Mouse (Mus musculus): Measurements from ENCODE around the gene Gpalpp1. TPM values are rescaled to one million over a fixed set of nuclear protein-coding genes. Genes with fewer than 3 reads are reported as not detected.

Gene Gpalpp1
- polyA plus RNA-seq (2012; rRNA removed), result 0.47 and 1.1 TPM in 2 replicates

DNA sequence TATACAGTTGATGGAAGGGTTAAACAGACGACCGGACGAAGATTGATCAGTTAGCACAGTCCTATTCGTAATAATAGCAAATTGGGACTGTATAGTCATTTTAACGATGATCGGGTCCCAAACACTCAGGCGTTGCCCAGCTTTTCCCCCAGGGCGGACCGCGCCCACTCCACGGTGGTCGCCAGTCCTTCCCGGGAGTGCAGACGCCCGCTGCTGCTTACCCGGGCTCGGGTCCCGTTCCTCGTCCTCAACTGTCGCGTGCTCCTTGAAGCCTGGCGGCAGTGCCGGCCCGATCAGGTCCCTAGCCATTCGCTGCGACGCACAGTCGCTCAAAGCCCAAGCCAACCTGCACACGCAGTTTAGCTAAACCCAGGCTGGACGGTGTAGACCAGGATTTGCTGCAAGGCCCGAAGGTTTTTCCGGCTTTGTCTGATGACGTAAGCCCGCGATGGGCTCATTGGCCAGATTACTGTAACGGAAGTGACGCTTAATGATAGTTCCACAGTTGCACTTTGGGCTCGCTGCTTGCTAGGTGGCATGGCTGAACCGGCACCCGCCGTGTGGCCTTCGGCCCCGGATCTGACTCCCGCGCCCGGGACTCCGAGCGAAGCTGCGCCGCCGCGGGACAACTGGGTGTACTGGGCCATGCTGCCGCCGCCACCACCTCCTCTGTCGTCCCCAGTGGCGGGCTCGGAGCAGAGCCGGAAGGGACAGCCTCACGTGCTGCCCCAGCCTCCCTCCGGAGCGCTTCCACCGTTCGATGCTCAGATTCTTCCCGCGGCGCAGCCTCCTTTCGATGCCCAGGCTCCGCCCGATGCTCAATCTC is at the start of gene Gpalpp1, which contains the start of gene Nufip1:
Gene Gpalpp1 (minus strand): TSS at position 365 of the 826 bp plus-strand sequence.
Gene Nufip1 (plus strand): TSS at position 496 of the 826 bp plus-strand sequence.
- no peaks in the 10 kb centered on the region for H3K27me3 ChIP-seq (ENCODE audit: control insufficient read depth, insufficient read depth, low read length)
- under 1% methylated on average over 69 of the region's 69 CpGs for WGBS
- peaks cover 19% of the 10 kb centered on the region for H3K36me3 ChIP-seq (ENCODE audit: control insufficient read depth, insufficient read depth, low read length)
- peak within 1 kb of the TSS; percentile 62 for H3K27ac ChIP-seq (ENCODE audit: insufficient read depth, low read depth, low read length)
- peak within 1 kb of the TSS; percentile 99 for H3K4me3 ChIP-seq (ENCODE audit: low read depth, low read length)
- TF ChIP-seq POLR2A (IDR thresholded peaks at IDR 0.05; ENCODE audit: low read depth, low read length) (peak; percentile 30; the same call in 1 of the 2 replicates), CTCF (IDR thresholded peaks at IDR 0.05; ENCODE audit: extremely low read depth, insufficient read length, insufficient replicate concordance, low read depth, low read length) (peak; percentile 15; the same call in 1 of the 2 replicates)
- no peaks in the 10 kb centered on the region; the same call in 1 of the 2 replicates for H3K4me1 ChIP-seq (ENCODE audit: control insufficient read depth, insufficient read depth, insufficient read length, low read length)

DNA sequence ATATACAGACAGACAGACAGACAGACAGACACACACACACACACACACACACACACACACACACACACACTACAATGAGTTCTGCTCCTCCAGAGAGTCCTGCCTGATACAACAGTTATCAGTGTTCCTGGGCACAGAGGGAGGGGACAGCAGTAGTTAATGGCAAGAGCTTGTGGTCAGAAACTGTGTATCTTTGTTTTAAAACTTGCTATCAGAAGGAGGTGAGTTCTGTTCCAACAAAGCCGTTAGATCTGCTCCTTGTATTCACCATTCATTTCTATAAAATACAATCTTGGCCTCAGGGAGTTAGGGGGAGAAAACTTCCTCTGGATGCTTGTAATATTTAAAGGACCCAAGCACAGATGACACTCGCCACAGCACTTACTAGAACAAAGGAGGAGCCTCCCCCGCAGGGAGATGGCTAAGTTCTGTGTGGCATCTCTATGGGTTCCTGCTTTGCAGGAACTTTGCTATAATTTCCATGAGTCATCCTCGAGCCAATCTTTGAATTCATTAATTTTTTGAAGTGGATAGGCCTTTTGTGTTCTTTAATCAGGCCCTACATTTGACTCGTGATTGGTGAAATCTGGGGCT is 47.7 kb upstream of the Gpalpp1 start:
- no peak for TF ChIP-seq CTCF (IDR thresholded peaks at IDR 0.05; ENCODE audit: extremely low read depth, insufficient read length, insufficient replicate concordance, low read depth, low read length)
- TF ChIP-seq POLR2A (IDR thresholded peaks at IDR 0.05; ENCODE audit: low read depth, low read length), result no peak
- WGBS, result 66% methylated on average over 5 of the region's 5 CpGs

DNA sequence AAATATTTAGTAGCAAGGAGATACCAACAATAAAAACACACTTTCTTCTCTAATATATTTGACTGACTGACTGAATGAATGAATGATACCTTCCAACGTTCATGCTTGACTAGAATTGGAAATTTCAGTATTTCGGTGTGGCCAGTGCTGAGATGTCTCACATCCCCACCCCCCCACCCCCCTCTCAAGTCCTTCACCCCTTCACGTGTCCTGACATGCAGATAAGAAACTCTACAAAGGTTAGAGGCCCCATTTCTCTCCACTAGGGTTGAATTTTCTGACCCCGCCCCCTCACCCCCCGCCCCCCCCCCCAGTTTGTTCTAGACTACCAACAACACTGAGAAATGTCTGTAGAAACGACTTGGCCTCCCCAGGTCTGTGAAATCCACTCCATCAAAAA is 43.3 kb upstream of the Gpalpp1 start:
- Histone ChIP-seq H3K27ac (ENCODE audit: insufficient read depth, low read depth, low read length) (no peak overlapping the region), H3K4me1 (ENCODE audit: control insufficient read depth, insufficient read depth, insufficient read length, low read length) (peaks cover 8% of the 10 kb centered on the region), H3K36me3 (ENCODE audit: control insufficient read depth, insufficient read depth, low read length) (no peaks in the 10 kb centered on the region), H3K4me3 (ENCODE audit: low read depth, low read length) (no peak overlapping the region), H3K27me3 (ENCODE audit: control insufficient read depth, insufficient read depth, low read length) (no peaks in the 10 kb centered on the region)
- no peak for TF ChIP-seq CTCF (IDR thresholded peaks at IDR 0.05; ENCODE audit: extremely low read depth, insufficient read length, insufficient replicate concordance, low read depth, low read length)
- TF ChIP-seq POLR2A (IDR thresholded peaks at IDR 0.05; ENCODE audit: low read depth, low read length), result no peak
- WGBS, result 59% methylated on average over 6 of the region's 6 CpGs

More for the DNA sequence above, 47.7 kb upstream of the Gpalpp1 start:
- H3K27ac ChIP-seq (ENCODE audit: insufficient read depth, low read depth, low read length), result no peak overlapping the region
- no peaks in the 10 kb centered on the region for H3K36me3 ChIP-seq (ENCODE audit: control insufficient read depth, insufficient read depth, low read length)
- no peaks in the 10 kb centered on the region for H3K27me3 ChIP-seq (ENCODE audit: control insufficient read depth, insufficient read depth, low read length)
- no peak overlapping the region for H3K4me3 ChIP-seq (ENCODE audit: low read depth, low read length)
- peaks cover 1% of the 10 kb centered on the region; the same call in 1 of the 2 replicates for H3K4me1 ChIP-seq (ENCODE audit: control insufficient read depth, insufficient read depth, insufficient read length, low read length)

DNA sequence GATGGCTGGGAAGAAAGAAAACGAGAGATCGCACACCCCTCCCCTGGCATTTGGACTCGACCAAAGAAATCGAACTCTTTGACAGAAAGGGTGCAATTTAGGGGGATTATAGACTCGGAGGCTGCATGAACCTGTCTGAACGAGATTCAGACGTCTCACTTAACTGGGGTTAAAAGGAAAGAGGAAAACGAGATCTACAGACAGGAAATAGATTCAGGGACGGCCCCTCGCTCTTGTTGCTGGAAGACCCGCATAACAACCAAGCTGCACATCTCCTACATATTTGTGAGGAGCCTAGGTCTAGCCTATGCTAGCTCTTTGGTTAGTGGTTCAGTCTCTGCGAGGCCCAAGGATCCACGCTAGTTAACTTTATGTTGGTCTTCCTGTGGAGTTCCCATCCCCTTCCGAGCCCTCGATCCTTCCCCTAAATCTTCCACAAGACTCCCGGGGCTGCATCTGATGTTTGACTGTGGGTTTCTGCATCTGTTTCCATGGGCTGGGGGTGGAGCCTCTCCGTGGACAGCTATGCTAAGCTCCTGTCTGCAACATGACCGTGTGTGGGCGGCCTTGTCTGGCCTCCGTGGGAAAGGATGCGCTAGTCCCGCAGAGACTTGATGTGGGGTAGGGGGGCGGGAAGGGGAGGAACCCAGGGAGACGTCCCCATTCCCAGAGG is 42.6 kb upstream of the Gpalpp1 start:
- H3K4me1 ChIP-seq (ENCODE audit: control insufficient read depth, insufficient read depth, insufficient read length, low read length), result peaks cover 8% of the 10 kb centered on the region
- H3K4me3 ChIP-seq (ENCODE audit: low read depth, low read length), result peak overlapping the region; percentile 16
- WGBS, result 33% methylated on average over 24 of the region's 24 CpGs
- TF ChIP-seq POLR2A (IDR thresholded peaks at IDR 0.05; ENCODE audit: low read depth, low read length), result no peak
- TF ChIP-seq CTCF (IDR thresholded peaks at IDR 0.05; ENCODE audit: extremely low read depth, insufficient read length, insufficient replicate concordance, low read depth, low read length), result no peak
- H3K36me3 ChIP-seq (ENCODE audit: control insufficient read depth, insufficient read depth, low read length), result no peaks in the 10 kb centered on the region
- no peak overlapping the region for H3K27ac ChIP-seq (ENCODE audit: insufficient read depth, low read depth, low read length)
- H3K27me3 ChIP-seq (ENCODE audit: control insufficient read depth, insufficient read depth, low read length), result no peaks in the 10 kb centered on the region

DNA sequence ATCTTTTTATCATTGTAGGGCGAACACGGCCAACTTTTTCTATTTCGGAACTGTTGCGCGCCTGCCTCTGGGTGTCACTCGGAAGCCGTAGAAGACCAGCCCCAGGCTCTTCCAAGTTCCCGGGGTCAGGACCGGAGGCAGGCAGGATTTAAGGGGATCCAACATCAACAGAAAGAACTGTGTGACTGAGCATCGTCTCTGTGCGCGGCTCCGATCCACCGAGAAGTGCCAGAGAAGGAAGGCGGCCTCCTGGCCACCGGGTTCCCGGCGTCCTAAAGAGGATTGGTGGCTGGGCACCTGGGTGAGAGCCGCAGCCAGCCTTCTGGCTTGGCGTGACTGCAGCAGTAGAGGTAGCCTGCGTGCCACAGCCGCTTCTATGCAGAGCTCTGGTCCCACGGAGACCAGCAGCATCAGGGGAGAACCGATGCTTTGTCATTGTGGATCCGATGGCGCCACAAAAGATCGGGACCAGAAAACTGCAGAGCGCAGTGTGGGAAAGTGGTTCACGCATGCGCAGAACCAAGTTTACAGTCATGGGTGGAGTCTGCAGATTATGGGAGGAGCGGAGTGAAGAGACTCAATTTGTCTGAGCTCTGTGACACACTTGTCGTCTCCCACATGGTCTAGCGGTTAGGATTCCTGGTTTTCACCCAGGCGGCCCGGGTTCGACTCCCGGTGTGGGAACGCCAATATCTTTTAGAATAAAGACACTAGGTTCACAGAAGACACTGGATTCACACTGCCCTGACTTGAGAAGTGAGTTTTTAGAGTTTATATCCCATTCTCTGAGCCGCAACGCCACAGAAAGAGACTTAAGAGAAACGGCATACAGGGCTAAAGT is 41.8 kb upstream of the Gpalpp1 start:
- peak overlapping the region; percentile 90 for H3K4me3 ChIP-seq (ENCODE audit: low read depth, low read length)
- H3K27me3 ChIP-seq (ENCODE audit: control insufficient read depth, insufficient read depth, low read length), result no peaks in the 10 kb centered on the region
- peaks cover 8% of the 10 kb centered on the region for H3K4me1 ChIP-seq (ENCODE audit: control insufficient read depth, insufficient read depth, insufficient read length, low read length)
- TF ChIP-seq POLR2A (IDR thresholded peaks at IDR 0.05; ENCODE audit: low read depth, low read length), result peak; percentile 78
- TF ChIP-seq CTCF (IDR thresholded peaks at IDR 0.05; ENCODE audit: extremely low read depth, insufficient read length, insufficient replicate concordance, low read depth, low read length), result peak; percentile 39; the same call in 1 of the 2 replicates
- peak overlapping the region; percentile 96 for H3K27ac ChIP-seq (ENCODE audit: insufficient read depth, low read depth, low read length)
- no peaks in the 10 kb centered on the region for H3K36me3 ChIP-seq (ENCODE audit: control insufficient read depth, insufficient read depth, low read length)
- WGBS, result under 1% methylated on average over 41 of the region's 41 CpGs

DNA sequence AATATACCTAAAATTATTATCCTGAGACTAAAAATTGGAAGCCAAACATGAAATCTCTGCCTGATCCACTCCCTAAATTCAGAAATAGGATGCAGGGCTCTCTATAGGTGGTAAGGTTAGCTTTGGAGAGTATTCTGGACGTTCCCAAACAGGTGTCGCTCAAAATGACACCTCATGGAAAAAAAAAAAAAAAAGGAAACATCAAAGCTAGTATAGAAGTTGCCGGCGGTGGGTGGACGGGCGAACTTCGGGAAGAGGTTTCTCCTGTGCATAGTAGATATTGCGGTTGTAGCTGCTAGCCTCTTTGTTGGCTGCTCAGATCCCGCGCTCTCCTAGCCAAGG is 41.2 kb upstream of the Gpalpp1 start:
- WGBS, result under 1% methylated on average over 10 of the region's 10 CpGs
- Histone ChIP-seq H3K27me3 (ENCODE audit: control insufficient read depth, insufficient read depth, low read length) (no peaks in the 10 kb centered on the region), H3K27ac (ENCODE audit: insufficient read depth, low read depth, low read length) (peak overlapping the region; percentile 96)

More for the DNA sequence above, 41.2 kb upstream of the Gpalpp1 start:
- TF ChIP-seq POLR2A (IDR thresholded peaks at IDR 0.05; ENCODE audit: low read depth, low read length), result no peak
- no peak for TF ChIP-seq CTCF (IDR thresholded peaks at IDR 0.05; ENCODE audit: extremely low read depth, insufficient read length, insufficient replicate concordance, low read depth, low read length)
- no peaks in the 10 kb centered on the region for H3K36me3 ChIP-seq (ENCODE audit: control insufficient read depth, insufficient read depth, low read length)
- H3K4me1 ChIP-seq (ENCODE audit: control insufficient read depth, insufficient read depth, insufficient read length, low read length), result peaks cover 8% of the 10 kb centered on the region
- peak overlapping the region; percentile 90 for H3K4me3 ChIP-seq (ENCODE audit: low read depth, low read length)
